Mouse (Mus musculus) gastrocnemius, adult 2 months (tissue): ENCODE data around the gene Cbarp. TPM values are rescaled to one million over a fixed set of nuclear protein-coding genes. Genes with fewer than 3 reads are reported as not detected.
A peak's percentile ranks its signal among the peaks of the same experiment; 100 is the strongest.

Source experiments
- DNase-seq: peaks from one replicate; pipeline ENCODE4 v3.0.0; 2022
- H3K27ac ChIP-seq: fragments of 200-600 bp; 2 replicates; pipeline ENCODE4 v1.8.1; 2022; ENCODE audit warnings: mild to moderate bottlenecking
- H3K4me3 ChIP-seq: fragments of 200-600 bp; 2 replicates; pipeline ENCODE4 v1.8.1; 2022; ENCODE audit warnings: mild to moderate bottlenecking, moderate library complexity
- CTCF ChIP-seq: fragments of 200-600 bp; IDR thresholded peaks from 2 replicates; pipeline ENCODE4 v1.8.1; 2022; ENCODE audit warnings: antibody characterized with exemption, mild to moderate bottlenecking, moderate library complexity
- intact Hi-C: fragments of 180-260 bp; cut with DNase I; formaldehyde crosslinking; loops from one replicate; pipeline ENCODE4 v1.15.1; 2025
- total RNA-seq, 2 experiments: library from RNA; stranded (reverse); gene quantifications; 2 replicates each; pipeline ENCODE4 v1.2.3; 2021

The Cbarp gene
- total RNA-seq, 2 experiments from 2014 or later: 1.8 to 2.3 TPM

DNA sequence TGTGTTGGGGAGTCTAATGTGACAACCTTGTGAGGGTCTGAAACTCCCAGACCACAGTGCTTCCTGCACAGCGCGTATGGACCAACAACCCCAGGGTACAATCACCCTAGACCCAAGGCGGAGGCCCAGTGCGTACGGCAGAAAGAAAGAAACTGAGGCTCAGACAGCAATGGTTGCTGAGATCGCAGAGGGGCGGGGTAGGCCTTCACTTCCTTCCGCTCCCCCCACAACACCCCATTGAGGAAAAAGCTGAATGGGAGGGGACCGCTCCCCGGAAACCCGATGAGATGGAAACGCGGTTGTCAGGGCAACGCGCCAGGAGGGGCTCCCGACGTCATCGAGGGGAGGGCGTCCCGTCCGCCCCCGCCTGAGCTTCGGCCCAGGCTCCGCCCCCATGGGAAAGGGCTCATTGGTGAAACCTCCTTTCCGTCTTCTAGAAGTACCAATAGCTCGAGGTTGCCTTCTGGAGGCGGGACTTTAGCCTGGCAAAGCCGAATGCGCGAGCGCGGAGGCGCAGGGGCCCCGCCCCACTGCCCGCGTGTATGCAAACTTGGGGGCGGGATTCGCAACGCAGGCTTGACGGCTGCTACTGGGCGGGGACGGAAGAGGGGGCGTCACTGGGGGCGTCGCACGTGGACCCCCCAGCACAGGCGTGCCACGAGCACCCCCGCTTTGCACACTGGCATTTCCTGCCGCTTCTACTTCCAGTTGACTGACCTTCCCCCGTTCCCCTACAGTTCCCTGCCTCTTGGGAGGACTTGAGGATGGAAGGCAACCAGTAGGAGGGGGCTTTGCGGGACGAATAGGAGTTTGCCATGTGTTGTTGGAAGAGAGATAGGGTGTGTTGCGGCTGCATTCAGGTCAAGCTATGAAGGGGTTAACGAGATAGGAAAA is 19.2 kb upstream of the Cbarp start:
- TF ChIP-seq CTCF: no peak
- peak; percentile 98 for DNase-seq
- Histone ChIP-seq H3K4me3 (peak overlapping the region; percentile 73), H3K27ac (peak overlapping the region; percentile 93)
- intact Hi-C loops: no loop called here

- H3K4me3 ChIP-seq: peak overlapping the region; percentile 73
- no peak for TF ChIP-seq CTCF
- H3K27ac ChIP-seq: peak overlapping the region; percentile 93
- DNase-seq: peak; percentile 66
- intact Hi-C loops: no loop called here
Observed at GRCm38 (mm10) chr10:80159021-80159560, 18.5 kb upstream of the Cbarp start.

GRCm38 (mm10) chr10:80158307-80158986 is 17.8 kb upstream of the Cbarp start:
- peak; percentile 77 for DNase-seq
- peak overlapping the region; percentile 73 for H3K4me3 ChIP-seq
- peak overlapping the region; percentile 93 for H3K27ac ChIP-seq
- intact Hi-C loops: no loop called here
- TF ChIP-seq CTCF: no peak

- TF ChIP-seq CTCF: no peak
- H3K4me3 ChIP-seq: peak overlapping the region; percentile 51
- H3K27ac ChIP-seq: peak overlapping the region; percentile 93
- DNase-seq: no peak
- intact Hi-C loops: no loop called here
Observed at GRCm38 (mm10) chr10:80157141-80157929, 16.7 kb upstream of the Cbarp start.

GRCm38 (mm10) chr10:80156752-80157053 is 16.1 kb upstream of the Cbarp start:
- no peak for TF ChIP-seq CTCF
- H3K4me3 ChIP-seq: peak overlapping the region; percentile 51
- intact Hi-C loops: no loop called here
- DNase-seq: peak; percentile 57
- peak overlapping the region; percentile 93 for H3K27ac ChIP-seq

DNA sequence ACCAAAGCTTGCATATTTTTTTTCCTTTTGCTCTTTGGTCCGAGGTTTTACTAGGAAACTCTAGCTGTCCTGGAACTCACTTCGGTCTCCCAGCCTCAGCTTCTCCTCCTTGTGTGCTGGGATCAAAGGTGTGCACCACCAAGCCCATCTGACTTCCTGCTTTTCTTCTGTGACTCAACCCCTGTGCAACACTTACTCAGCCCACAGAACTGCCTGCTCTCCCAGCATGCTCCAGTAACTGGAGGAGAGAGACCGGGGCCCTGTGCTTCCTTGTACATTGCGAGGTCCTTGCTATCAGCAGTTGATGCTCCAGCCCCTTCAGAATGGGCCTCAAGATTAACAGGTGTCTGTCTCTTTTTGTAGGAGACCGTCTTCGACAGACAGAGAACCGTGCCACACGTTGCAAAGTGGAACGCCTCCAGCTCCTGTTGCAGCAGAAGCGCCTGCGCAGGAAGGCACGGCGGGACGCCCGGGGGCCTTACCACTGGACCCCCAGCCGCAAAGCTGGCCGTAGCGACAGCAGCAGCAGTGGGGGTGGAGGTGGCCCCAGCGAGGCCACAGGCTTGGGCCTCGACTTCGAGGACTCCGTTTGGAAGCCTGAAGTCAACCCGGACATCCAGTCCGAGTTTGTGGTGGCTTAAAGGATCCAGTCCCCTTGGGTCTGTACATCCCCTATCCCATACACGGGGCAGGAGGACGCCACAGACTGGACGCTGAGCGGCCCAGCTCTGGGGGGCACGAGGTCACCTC is 15.5 kb upstream of the Cbarp start:
- TF ChIP-seq CTCF: no peak
- H3K27ac ChIP-seq: peak overlapping the region; percentile 93
- intact Hi-C loops: no loop called here
- peak overlapping the region; percentile 51 for H3K4me3 ChIP-seq
- peak; percentile 22 for DNase-seq

GRCm38 (mm10) chr10:80155277-80155676 is 14.6 kb upstream of the Cbarp start:
- no peak for DNase-seq
- TF ChIP-seq CTCF: no peak
- Histone ChIP-seq H3K4me3 (no peak overlapping the region), H3K27ac (peak overlapping the region; percentile 93)
- intact Hi-C loops: no loop called here

GRCm38 (mm10) chr10:80154384-80154783 is 13.7 kb upstream of the Cbarp start:
- H3K4me3 ChIP-seq: no peak overlapping the region
- DNase-seq: no peak
- TF ChIP-seq CTCF: no peak
- H3K27ac ChIP-seq: peak overlapping the region; percentile 20; the same call in 1 of the 2 replicates
- intact Hi-C loops: no loop called here

- DNase-seq: no peak
- intact Hi-C loops: no loop called here
- TF ChIP-seq CTCF: no peak
- peak overlapping the region; percentile 100; the same call in 1 of the 2 replicates for H3K27ac ChIP-seq
- H3K4me3 ChIP-seq: no peak overlapping the region
Observed at GRCm38 (mm10) chr10:80153713-80154112, 13.1 kb upstream of the Cbarp start.

- peak; percentile 56 for DNase-seq
- H3K27ac ChIP-seq: peak overlapping the region; percentile 100
- peak overlapping the region; percentile 89 for H3K4me3 ChIP-seq
- intact Hi-C loops: no loop called here
- TF ChIP-seq CTCF: no peak
Observed at GRCm38 (mm10) chr10:80152873-80153260, 12.2 kb upstream of the Cbarp start.

- Histone ChIP-seq H3K27ac (peak overlapping the region; percentile 100), H3K4me3 (peak overlapping the region; percentile 89)
- intact Hi-C loops: no loop called here
- peak; percentile 52 for DNase-seq
- no peak for TF ChIP-seq CTCF
Observed at GRCm38 (mm10) chr10:80152071-80152872, 11.6 kb upstream of the Cbarp start.
